Mouse (Mus musculus) splenic B cell, adult 2 months (primary cell): ENCODE results near the gene Cse1l.

Source experiments
- DNase-seq: peaks from one replicate; pipeline ENCODE4 v3.0.0-alpha.2; 2011; ENCODE audit warnings: low read depth, low spot score
- H3K27me3 ChIP-seq: 2 replicates; pipeline ENCODE4 v1.6.1; 2012; ENCODE audit warnings: mild to moderate bottlenecking, low read length, moderate library complexity, mixed read lengths; ENCODE audit not compliant: control insufficient read depth, poor library complexity, insufficient read depth, severe bottlenecking
- H3K36me3 ChIP-seq: 2 replicates; pipeline ENCODE4 v1.6.1; 2012; ENCODE audit warnings: mild to moderate bottlenecking, low read length, moderate library complexity, mixed read lengths; ENCODE audit not compliant: control insufficient read depth, poor library complexity, insufficient read depth, severe bottlenecking

Cse1l gene

GRCm38 (mm10) chr2:166935582-166935981 is 29.7 kb downstream of the Cse1l start:
- peaks cover 19% of the 10 kb centered on the region; the same call in 1 of the 2 replicates for H3K36me3 ChIP-seq
- DNase-seq: no peak
- no peaks in the 10 kb centered on the region for H3K27me3 ChIP-seq

- Histone ChIP-seq H3K36me3 (peaks cover 23% of the 10 kb centered on the region), H3K27me3 (no peaks in the 10 kb centered on the region)
- no peak for DNase-seq
These were observed 30.3 kb downstream of the Cse1l start for GRCm38 (mm10) chr2:166936166-166936565.

- no peak for DNase-seq
- H3K27me3 ChIP-seq: no peaks in the 10 kb centered on the region; the same call in 1 of the 2 replicates
- H3K36me3 ChIP-seq: peaks cover 28% of the 10 kb centered on the region
These were observed 37.3 kb downstream of the Cse1l start for GRCm38 (mm10) chr2:166943146-166943545.

GRCm38 (mm10) chr2:166944346-166944745 is 38.5 kb downstream of the Cse1l start:
- Histone ChIP-seq H3K36me3 (peaks cover 29% of the 10 kb centered on the region), H3K27me3 (no peaks in the 10 kb centered on the region; the same call in 1 of the 2 replicates)
- DNase-seq: no peak

- no peaks in the 10 kb centered on the region; the same call in 1 of the 2 replicates for H3K27me3 ChIP-seq
- peak; percentile 50 for DNase-seq
- peaks cover 38% of the 10 kb centered on the region for H3K36me3 ChIP-seq
These were observed 39.6 kb downstream of the Cse1l start for GRCm38 (mm10) chr2:166945456-166945855.

- no peak for DNase-seq
- Histone ChIP-seq H3K36me3 (peaks cover 29% of the 10 kb centered on the region), H3K27me3 (no peaks in the 10 kb centered on the region; the same call in 1 of the 2 replicates)
These were observed 42.4 kb downstream of the Cse1l start for GRCm38 (mm10) chr2:166948246-166948645.

- Histone ChIP-seq H3K36me3 (peaks cover 29% of the 10 kb centered on the region), H3K27me3 (no peaks in the 10 kb centered on the region; the same call in 1 of the 2 replicates)
- no peak for DNase-seq
These were observed 43.1 kb downstream of the Cse1l start for GRCm38 (mm10) chr2:166948936-166949335.

GRCm38 (mm10) chr2:166950853-166951648 is 45.2 kb downstream of the Cse1l start:
- Histone ChIP-seq H3K27me3 (no peaks in the 10 kb centered on the region), H3K36me3 (peaks cover 29% of the 10 kb centered on the region)
- DNase-seq: no peak

- DNase-seq: no peak
- no peaks in the 10 kb centered on the region for H3K27me3 ChIP-seq
- peaks cover 23% of the 10 kb centered on the region for H3K36me3 ChIP-seq
These were observed 46.3 kb downstream of the Cse1l start for GRCm38 (mm10) chr2:166952151-166952550.

- Histone ChIP-seq H3K36me3 (no peaks in the 10 kb centered on the region; the same call in none of the 2 replicates), H3K27me3 (no peaks in the 10 kb centered on the region)
- DNase-seq: peak; percentile 83
These were observed 51.0 kb downstream of the Cse1l start for GRCm38 (mm10) chr2:166956805-166957204.

GRCm38 (mm10) chr2:166960648-166961330 is 54.9 kb downstream of the Cse1l start:
- Histone ChIP-seq H3K27me3 (no peaks in the 10 kb centered on the region), H3K36me3 (no peaks in the 10 kb centered on the region; the same call in 1 of the 2 replicates)
- DNase-seq: no peak

- no peak for DNase-seq
- no peaks in the 10 kb centered on the region for H3K27me3 ChIP-seq
- no peaks in the 10 kb centered on the region; the same call in 1 of the 2 replicates for H3K36me3 ChIP-seq
These were observed 57.4 kb downstream of the Cse1l start for GRCm38 (mm10) chr2:166963257-166963656.

- H3K27me3 ChIP-seq: no peaks in the 10 kb centered on the region
- DNase-seq: peak; percentile 53
These were observed 58.9 kb downstream of the Cse1l start for GRCm38 (mm10) chr2:166964773-166965172.

GRCm38 (mm10) chr2:166973153-166973552 is 67.3 kb downstream of the Cse1l start:
- no peaks in the 10 kb centered on the region for H3K36me3 ChIP-seq
- no peaks in the 10 kb centered on the region for H3K27me3 ChIP-seq
- DNase-seq: no peak

More at GRCm38 (mm10) chr2:166964773-166965172, 58.9 kb downstream of the Cse1l start:
- H3K36me3 ChIP-seq: no peaks in the 10 kb centered on the region; the same call in 1 of the 2 replicates
